Mouse (Mus musculus) hindbrain, embryonic 15.5 days (tissue): ENCODE measurements around the gene Oxct2a. TPM values are rescaled to one million over a fixed set of nuclear protein-coding genes. Genes with fewer than 3 reads are reported as not detected.
A peak's percentile ranks its signal among the peaks of the same experiment; 100 is the strongest.

Experiments used
- ATAC-seq: fragments of 200-750 bp; cut with Nextera tagmentation; 2 replicates; pipeline ENCODE4 v1.8.0; 2017; ENCODE audit warnings: low read depth, moderate number of reproducible peaks, moderate TSS enrichment; ENCODE audit not compliant: low FRiP score
- H3K27ac ChIP-seq: fragments of 300-500 bp; sonication (generic); replicated peaks from 2 replicates; pipeline ENCODE4 v1.5.1; 2015; ENCODE audit warnings: mild to moderate bottlenecking, inconsistent platforms
- H3K27me3 ChIP-seq: fragments of 300-500 bp; sonication (generic); 2 replicates; pipeline ENCODE4 v1.6.1; 2015; ENCODE audit warnings: control low read depth, inconsistent platforms
- H3K36me3 ChIP-seq: fragments of 300-500 bp; sonication (generic); 2 replicates; pipeline ENCODE4 v1.6.1; 2015; ENCODE audit warnings: control low read depth, inconsistent platforms
- H3K4me1 ChIP-seq: fragments of 300-500 bp; sonication (generic); replicated peaks from 2 replicates; pipeline ENCODE4 v1.6.1; 2015; ENCODE audit warnings: control low read depth, inconsistent platforms
- H3K4me2 ChIP-seq: fragments of 300-500 bp; sonication (generic); 2 replicates; pipeline ENCODE4 v1.6.1; 2015; ENCODE audit warnings: moderate library complexity, mild to moderate bottlenecking, inconsistent platforms
- H3K4me3 ChIP-seq: fragments of 300-500 bp; sonication (generic); 2 replicates; pipeline ENCODE4 v1.5.1; 2015; ENCODE audit warnings: mild to moderate bottlenecking, inconsistent platforms
- H3K9ac ChIP-seq: fragments of 300-500 bp; sonication (generic); 2 replicates; pipeline ENCODE4 v1.6.1; 2015; ENCODE audit warnings: inconsistent platforms
- H3K9me3 ChIP-seq: fragments of 300-500 bp; sonication (generic); 2 replicates; pipeline ENCODE4 v1.6.1; 2016; ENCODE audit warnings: control low read depth, inconsistent platforms
- WGBS: fragments of 180-500 bp; shearing (Covaris S2); methylation state at CpG from one replicate; pipeline ENCODE4 v1.1.7; 2015; 5-methylcytosine and 5-hydroxymethylcytosine counted together
- polyA plus RNA-seq: library from polyadenylated mRNA; unstranded; fragments of >200 nt; fragmentation: Nextera tagmentation; extraction: Ambion mirVana; gene quantifications from 2 replicates; pipeline ENCODE4 v1.2.1, GENCODE M21; 2015

Oxct2a gene
- not detected in 2 replicates for polyA plus RNA-seq

DNA sequence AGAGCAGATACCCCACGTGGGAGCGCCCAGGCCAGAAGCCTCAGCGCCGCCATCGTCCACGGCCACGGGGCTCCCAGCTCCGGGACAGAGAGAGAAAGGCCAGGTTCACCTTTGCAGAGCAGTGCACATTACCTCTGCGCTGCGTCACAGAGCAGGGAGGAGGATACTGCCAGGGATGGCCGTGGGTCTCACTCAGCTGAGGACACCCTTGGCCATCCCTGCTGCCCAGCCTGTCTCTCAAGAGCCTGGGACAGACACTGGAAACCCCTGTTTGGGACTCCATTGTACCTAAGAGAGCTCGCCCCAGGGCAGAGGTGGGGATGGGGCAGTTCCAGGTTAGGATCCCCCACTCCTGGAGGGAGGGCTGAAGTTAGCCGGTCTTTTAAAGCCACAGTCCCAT is at the start of gene Oxct2a:
TSS of gene Oxct2a (minus strand) at position 101 of the 400 bp plus-strand sequence.
- Histone ChIP-seq H3K9ac (no peak within 1 kb of the TSS), H3K27ac (no peak within 1 kb of the TSS)

DNA sequence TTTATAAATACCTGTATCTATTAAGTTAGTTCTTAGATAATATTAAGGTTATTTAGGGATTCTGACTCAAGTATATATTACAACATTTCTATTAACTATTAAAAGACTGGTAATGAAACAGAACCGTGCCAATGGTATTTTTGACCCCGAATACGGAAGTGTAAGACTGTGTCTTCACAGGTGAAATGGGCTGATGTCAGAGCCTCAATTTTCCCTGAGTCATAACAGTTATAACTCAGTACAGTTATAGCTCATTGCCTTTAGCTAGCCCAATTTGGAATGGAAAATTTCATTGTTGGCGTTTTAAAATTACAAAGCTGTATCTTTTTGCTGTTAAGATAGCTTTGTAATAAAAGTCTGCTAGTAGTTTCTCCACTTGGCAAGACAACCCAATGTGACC is 40.1 kb upstream of the Oxct2a start:
- WGBS, result 96% methylated on average over 4 of the region's 4 CpGs
- Histone ChIP-seq H3K27ac (no peak overlapping the region), H3K27me3 (no peaks in the 10 kb centered on the region), H3K4me1 (no peaks in the 10 kb centered on the region), H3K4me2 (no peak overlapping the region), H3K9ac (no peak overlapping the region), H3K36me3 (peaks cover 86% of the 10 kb centered on the region), H3K4me3 (no peak overlapping the region), H3K9me3 (no peaks in the 10 kb centered on the region)
- no peak for ATAC-seq

More for the DNA sequence above, at the start of gene Oxct2a:
- H3K4me3 ChIP-seq, result peak within 1 kb of the TSS; percentile 25
- peaks cover 12% of the 10 kb centered on the region for H3K27me3 ChIP-seq
- peak within 1 kb of the TSS; percentile 52 for H3K4me2 ChIP-seq
- H3K9me3 ChIP-seq, result no peaks in the 10 kb centered on the region
- ATAC-seq, result no peak
- H3K4me1 ChIP-seq, result no peaks in the 10 kb centered on the region; the same call in 1 of the 2 replicates
- WGBS, result 13% methylated on average over 13 of the region's 13 CpGs
- H3K36me3 ChIP-seq, result no peaks in the 10 kb centered on the region

DNA sequence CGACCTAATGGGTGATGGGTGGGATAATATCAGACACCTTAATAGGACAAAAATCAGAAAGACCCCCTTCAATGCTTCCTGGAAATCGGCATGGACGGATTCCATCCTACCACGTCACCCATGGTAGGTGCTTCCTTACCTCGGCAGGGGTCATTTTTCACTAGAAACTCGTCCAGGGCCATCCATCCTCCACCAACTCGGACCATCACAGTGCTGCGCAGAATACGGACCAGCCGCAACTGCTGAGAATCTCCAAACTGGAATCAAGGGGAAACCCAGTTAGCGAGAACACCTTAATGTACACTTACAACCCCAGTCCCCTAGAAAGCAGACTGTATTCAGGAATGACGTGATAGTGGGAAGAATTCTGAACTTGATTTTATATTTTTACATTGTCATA is 37.3 kb upstream of the Oxct2a start:
- Histone ChIP-seq H3K27ac (no peak overlapping the region), H3K9me3 (no peaks in the 10 kb centered on the region)

DNA sequence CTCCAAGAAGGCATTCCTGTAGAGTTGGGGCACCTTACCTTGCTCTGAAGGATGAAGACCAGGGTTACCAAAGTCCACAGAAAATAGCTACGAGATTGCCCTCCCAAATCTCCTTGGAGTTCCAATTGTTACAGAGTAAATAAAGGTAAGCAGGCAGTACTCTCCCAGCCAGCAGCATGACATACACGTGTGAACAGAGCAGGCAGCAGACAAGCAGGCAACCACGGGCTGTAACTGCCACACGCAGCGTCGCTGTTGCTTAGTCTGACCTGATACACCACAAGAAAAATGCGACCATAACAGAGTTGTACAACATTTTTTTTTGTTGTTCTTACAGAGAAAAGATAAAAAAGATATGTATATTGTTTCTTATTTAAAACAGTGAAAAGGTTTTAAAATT is 35.2 kb upstream of the Oxct2a start:
- Histone ChIP-seq H3K4me1 (no peaks in the 10 kb centered on the region), H3K9ac (no peak overlapping the region), H3K9me3 (no peaks in the 10 kb centered on the region), H3K27me3 (no peaks in the 10 kb centered on the region), H3K27ac (no peak overlapping the region), H3K4me3 (no peak overlapping the region), H3K4me2 (no peak overlapping the region), H3K36me3 (peaks cover 78% of the 10 kb centered on the region)
- no peak for ATAC-seq
- 98% methylated on average over 7 of the region's 7 CpGs for WGBS

More for the DNA sequence above, 37.3 kb upstream of the Oxct2a start:
- peaks cover 77% of the 10 kb centered on the region for H3K36me3 ChIP-seq
- H3K27me3 ChIP-seq, result no peaks in the 10 kb centered on the region
- no peak overlapping the region for H3K4me2 ChIP-seq
- H3K4me3 ChIP-seq, result no peak overlapping the region
- H3K4me1 ChIP-seq, result no peaks in the 10 kb centered on the region
- ATAC-seq, result no peak
- WGBS, result 94% methylated on average over 12 of the region's 12 CpGs
- H3K9ac ChIP-seq, result no peak overlapping the region

DNA sequence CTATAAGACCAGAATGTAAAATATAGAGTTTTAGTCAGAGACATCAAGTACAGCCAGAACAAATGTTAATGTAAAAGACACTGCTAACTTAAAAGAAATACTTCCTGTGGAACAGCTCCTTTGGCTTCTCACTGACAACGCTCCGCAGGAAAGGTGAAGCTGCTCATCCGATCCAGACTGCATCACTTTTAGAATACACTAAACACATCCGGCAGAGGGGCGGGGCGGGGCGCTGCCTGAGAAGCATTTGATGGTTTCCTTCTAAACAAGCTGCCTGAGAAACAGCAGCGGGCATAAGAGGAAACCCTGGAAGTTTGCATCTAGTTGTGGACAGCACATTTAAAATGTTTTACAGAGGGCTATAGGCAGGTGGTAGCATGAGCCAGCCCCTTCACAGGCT is 32.5 kb upstream of the Oxct2a start:
- Histone ChIP-seq H3K4me1 (no peaks in the 10 kb centered on the region), H3K27me3 (no peaks in the 10 kb centered on the region), H3K9ac (no peak overlapping the region), H3K9me3 (no peaks in the 10 kb centered on the region), H3K4me2 (no peak overlapping the region), H3K27ac (no peak overlapping the region), H3K36me3 (peaks cover 82% of the 10 kb centered on the region), H3K4me3 (no peak overlapping the region)
- ATAC-seq, result no peak
- WGBS, result 94% methylated on average over 8 of the region's 8 CpGs

DNA sequence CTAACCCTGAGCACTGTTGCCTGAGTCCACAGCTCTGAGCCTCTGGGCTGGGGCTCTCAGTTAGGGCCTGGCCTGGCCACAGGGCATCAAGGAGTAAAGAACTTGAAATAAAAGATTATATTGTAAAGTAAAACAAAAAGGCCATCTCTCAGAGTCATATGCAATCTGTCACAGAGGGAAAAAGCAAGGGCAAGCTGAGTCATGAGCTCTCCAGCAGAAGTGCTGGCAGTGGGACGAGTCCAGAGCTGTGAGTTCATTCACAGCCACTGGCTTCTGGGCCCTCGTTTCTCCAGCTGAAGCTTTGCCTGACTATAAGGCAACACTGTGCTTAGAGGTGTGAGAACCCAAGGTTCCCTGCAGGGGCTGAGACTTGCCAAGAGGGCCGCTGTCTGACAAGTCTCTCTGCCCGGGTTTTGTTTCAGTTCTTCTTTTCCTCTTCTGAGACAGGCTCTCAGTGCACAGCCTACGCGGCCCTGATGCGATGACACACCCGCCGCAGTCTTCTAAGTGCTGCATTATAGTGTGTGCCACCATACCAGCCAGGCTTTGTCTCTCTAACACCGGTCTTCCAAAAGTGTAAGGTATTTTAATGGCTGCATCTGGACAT is 29.9 kb upstream of the Oxct2a start:
- no peak overlapping the region for H3K9ac ChIP-seq
- no peak overlapping the region for H3K4me3 ChIP-seq
- no peaks in the 10 kb centered on the region for H3K4me1 ChIP-seq
- H3K36me3 ChIP-seq, result peaks cover 86% of the 10 kb centered on the region
- no peaks in the 10 kb centered on the region for H3K27me3 ChIP-seq
- H3K4me2 ChIP-seq, result no peak overlapping the region
- 87% methylated on average over 10 of the region's 10 CpGs for WGBS
- H3K9me3 ChIP-seq, result no peaks in the 10 kb centered on the region
- no peak for ATAC-seq
- H3K27ac ChIP-seq, result no peak overlapping the region

DNA sequence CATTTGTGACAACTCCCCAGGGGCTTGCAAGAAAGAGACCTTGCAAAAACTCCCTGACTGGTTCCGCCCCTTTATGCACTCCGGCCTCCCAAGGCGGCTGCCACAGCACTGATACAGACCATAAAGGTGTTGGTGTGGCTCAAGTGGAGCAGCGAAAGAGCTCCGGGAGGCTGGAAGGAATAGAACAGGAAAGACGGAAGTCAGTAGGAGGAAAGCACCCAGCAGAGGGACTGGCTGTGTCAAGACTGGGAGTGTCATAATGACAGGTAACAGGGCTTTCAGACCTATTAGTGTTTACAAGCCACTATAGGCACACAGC is 20.0 kb upstream of the Oxct2a start:
- Histone ChIP-seq H3K9ac (no peak overlapping the region), H3K4me3 (peak overlapping the region; percentile 42), H3K9me3 (no peaks in the 10 kb centered on the region), H3K4me1 (peaks cover 15% of the 10 kb centered on the region), H3K27me3 (peaks cover 45% of the 10 kb centered on the region), H3K36me3 (peaks cover 11% of the 10 kb centered on the region), H3K27ac (no peak overlapping the region), H3K4me2 (peak overlapping the region; percentile 65)
- no peak for ATAC-seq
- WGBS, result 10% methylated on average over 6 of the region's 6 CpGs

DNA sequence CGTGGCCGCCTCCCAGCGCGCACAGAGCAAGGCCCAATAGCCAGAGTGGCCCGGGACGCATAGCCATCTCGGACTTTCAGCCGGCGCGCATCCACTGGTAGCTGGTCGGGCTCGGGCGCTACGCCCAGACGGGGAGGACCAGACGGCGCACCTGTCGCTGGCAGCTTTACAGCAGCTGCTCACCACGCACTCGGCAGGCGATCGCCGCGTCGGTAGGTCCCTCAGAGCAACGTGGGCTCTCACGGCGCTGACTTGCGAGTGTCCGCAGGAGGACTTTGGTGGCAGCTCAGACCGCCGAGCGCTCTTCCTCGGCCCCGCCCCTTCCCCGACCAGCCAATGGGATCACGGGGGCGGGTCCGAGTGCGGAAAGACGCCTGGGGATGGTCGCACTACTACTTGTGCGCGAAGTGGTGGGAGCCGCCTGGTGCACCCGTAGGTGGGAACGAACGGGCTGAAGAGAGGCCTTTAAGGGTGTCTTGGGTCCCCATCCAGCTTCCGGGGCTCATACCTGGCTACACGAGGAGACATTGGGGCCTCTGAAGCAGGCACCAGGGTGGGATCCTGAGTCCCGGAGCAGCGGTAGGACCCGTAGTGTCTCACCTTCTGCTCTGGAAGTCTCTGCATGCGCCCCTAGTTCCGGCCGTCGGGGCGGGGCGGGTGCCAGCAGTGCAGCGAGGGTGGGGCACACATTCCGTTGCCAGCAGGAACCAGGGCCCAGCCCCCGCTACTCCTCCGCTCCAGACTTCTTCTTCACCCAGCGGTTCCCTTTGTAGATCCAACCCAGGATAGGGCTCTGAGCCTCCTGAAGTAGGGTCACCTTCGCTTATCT is 19.4 kb upstream of the Oxct2a start, which contains the start of gene Bmp8a:
TSS of gene Bmp8a (minus strand) at position 611 of the 829 bp plus-strand sequence.
- Histone ChIP-seq H3K9ac (0 out of 2 replicates have a peak within 1 kb of the TSS, but pooled peaks have one; percentile 6), H3K4me1 (peaks cover 15% of the 10 kb centered on the region), H3K27ac (no peak within 1 kb of the TSS), H3K9me3 (no peaks in the 10 kb centered on the region), H3K36me3 (0 out of 2 replicates have a peak, but pooled peaks cover 5% of the 10 kb centered on the region), H3K4me3 (peak within 1 kb of the TSS; percentile 42), H3K27me3 (peaks cover 45% of the 10 kb centered on the region), H3K4me2 (peak within 1 kb of the TSS; percentile 65)
- peak; percentile 86 for ATAC-seq
- WGBS, result 1% methylated on average over 58 of the region's 65 CpGs

DNA sequence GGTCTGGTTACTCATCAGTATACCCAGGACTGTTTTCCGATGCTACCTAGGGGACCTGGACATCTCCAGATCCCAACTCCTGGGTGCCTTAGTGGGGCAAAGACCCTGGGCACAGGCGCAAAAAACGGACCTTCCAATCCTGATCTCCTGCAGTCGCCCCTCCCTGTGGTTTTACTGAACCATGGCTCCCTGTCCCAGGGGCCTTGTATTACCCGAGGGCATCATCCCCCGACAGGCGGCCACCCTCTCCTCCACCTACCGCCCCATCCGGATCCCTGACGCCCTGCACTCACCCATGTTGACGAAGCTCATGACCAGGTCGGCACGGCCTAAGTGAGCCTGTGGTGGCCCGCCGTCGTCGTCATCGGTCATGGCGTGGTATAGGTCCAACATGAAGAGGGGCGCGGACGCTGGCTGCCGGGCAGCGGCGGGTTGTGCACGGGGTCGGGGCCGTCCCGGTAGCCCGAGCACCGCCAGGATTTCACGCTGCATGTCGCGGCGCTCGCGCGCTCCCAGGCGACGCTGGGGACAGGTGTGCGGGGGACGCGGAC is 18.7 kb upstream of the Oxct2a start:
- H3K27ac ChIP-seq, result no peak overlapping the region
- H3K9ac ChIP-seq, result no peak overlapping the region
- ATAC-seq, result peak; percentile 37; the same call in 1 of the 2 replicates
- no peaks in the 10 kb centered on the region for H3K36me3 ChIP-seq
- H3K4me3 ChIP-seq, result peak overlapping the region; percentile 42
- peaks cover 15% of the 10 kb centered on the region for H3K4me1 ChIP-seq
- H3K4me2 ChIP-seq, result peak overlapping the region; percentile 65
- H3K9me3 ChIP-seq, result no peaks in the 10 kb centered on the region
- whole genome bisulfite sequencing, result 3% methylated on average over 43 of the region's 43 CpGs
- H3K27me3 ChIP-seq, result peaks cover 45% of the 10 kb centered on the region

DNA sequence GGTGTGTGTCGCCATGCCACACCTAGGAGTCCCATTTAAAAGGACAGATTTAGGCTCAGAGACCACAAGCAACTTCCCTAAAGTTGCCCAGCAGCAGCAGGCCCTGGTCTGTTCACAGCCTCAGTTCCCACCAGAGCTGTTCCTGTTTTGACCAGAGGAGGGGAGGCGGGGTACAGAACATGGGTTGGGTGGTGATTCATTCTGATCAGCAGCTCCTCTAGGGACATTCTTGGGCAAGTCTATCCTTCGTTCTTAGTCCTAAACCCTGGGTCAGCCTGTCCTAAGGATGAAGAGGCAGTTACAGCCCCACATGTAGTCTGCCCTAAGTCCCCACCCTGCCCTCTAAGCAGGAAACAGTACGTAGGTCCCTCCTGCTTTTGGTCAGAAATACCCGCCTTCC is 16.8 kb upstream of the Oxct2a start:
- 71% methylated on average over 5 of the region's 5 CpGs for WGBS
- no peak overlapping the region for H3K4me2 ChIP-seq
- H3K27me3 ChIP-seq, result peaks cover 45% of the 10 kb centered on the region

DNA sequence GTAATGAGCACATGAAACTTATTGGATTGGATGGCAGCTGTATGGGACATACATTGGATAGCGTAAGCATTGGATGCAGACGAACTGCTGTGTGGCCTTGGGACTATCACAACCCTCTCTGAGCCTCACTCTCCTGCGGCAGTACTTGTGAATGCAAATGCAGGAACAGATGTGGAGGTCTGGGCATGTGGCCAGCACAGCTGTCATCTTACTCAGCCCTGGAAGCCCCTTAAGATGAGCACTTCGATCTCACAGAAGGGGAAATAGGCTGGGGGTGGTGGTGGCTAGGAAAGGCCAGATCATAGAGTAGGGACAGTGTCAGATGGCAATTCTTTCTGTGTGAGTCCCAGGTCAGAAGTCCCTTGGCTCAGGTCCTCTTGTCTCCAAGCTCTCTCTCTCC is 14.3 kb upstream of the Oxct2a start:
- WGBS, result 83% methylated on average over 4 of the region's 4 CpGs
- H3K4me3 ChIP-seq, result no peak overlapping the region
- no peak overlapping the region for H3K27ac ChIP-seq
- no peak overlapping the region for H3K4me2 ChIP-seq
- peaks cover 25% of the 10 kb centered on the region for H3K27me3 ChIP-seq
- H3K9me3 ChIP-seq, result no peaks in the 10 kb centered on the region
- H3K36me3 ChIP-seq, result no peaks in the 10 kb centered on the region
- peaks cover 7% of the 10 kb centered on the region for H3K4me1 ChIP-seq
- no peak for ATAC-seq
- no peak overlapping the region for H3K9ac ChIP-seq

More for the DNA sequence above, 16.8 kb upstream of the Oxct2a start:
- Histone ChIP-seq H3K9me3 (no peaks in the 10 kb centered on the region), H3K4me1 (peaks cover 15% of the 10 kb centered on the region), H3K9ac (no peak overlapping the region), H3K36me3 (no peaks in the 10 kb centered on the region), H3K27ac (no peak overlapping the region), H3K4me3 (no peak overlapping the region)
- no peak for ATAC-seq
